Mouse (Mus musculus): Measurements from ENCODE around the gene Ltb4r2. TPM values are rescaled to one million over a fixed set of nuclear protein-coding genes. Genes with fewer than 3 reads are reported as not detected.
A peak's percentile ranks its signal among the peaks of the same experiment; 100 is the strongest.

Gene Ltb4r2
- total and polyA plus RNA-seq, 3 experiments, result 0.14 TPM; not detected in 2

- no peak for DNase-seq
Measured at GRCm38 (mm10) chr14:55737086-55737687, 24.0 kb upstream of the Ltb4r2 start.

GRCm38 (mm10) chr14:55743711-55744110 is 17.5 kb upstream of the Ltb4r2 start:
- DNase-seq, result peak; percentile 86

DNA sequence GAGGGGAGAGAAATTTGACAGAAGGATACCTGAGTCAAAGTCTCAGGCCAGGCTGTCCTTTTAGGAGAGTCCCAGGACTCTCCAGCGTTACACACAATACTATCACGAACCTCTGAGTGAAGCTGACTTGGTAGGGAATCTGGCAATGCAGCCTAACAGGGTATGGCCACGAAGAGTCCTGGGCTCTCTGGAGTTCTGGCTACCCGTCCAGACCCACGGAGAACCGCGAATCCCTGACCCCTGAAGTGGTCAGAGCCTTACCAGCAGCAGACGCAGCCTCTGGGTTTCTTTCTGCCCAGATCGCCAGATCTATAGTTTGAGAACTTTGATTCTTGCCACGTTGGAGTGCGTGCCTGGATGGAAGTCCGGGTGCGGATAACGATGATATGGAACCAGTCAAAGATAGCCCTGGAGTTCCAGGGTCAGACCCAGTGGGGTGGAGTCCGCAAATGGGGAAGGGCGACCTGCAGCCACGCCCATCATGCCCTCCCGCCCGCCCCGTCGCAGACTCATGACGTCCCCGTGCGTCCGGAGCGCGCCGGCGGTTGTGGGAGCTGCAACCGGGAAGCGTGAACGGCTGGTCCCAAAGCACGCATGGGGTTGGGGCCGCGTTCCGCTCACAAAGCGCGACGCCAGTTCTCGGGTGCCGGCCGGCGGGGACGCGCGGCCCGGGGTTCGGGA is 15.9 kb upstream of the Ltb4r2 start, which contains the start of the genes Dhrs1 and Nop9:
Dhrs1 (minus strand) TSS at position 511 of the 681 bp plus-strand sequence.
Nop9 (plus strand) TSS at position 514 of the 681 bp plus-strand sequence.
- peak; percentile 95 for DNase-seq

DNA sequence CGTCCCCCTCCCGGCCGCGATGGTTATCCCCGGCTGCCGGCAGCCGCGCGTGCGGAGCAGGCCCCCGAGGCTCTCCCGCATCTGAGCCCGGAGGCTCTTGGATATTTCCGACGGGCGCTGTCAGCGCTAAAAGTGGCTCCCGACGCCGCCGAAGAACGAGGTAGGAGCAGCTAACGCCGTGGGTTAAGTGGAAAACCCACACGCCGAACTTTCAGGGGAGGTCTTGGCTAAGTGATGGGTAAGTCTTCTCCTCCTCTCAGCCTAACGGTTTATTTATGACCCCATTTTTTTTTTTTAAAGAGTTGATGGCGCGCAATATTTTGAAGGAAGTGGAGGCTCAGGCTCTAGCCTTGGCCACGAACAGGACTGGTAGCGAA is 15.4 kb upstream of the Ltb4r2 start:
- DNase-seq, result no peak

GRCm38 (mm10) chr14:55747051-55747847 is 14.0 kb upstream of the Ltb4r2 start:
- no peak for DNase-seq

DNA sequence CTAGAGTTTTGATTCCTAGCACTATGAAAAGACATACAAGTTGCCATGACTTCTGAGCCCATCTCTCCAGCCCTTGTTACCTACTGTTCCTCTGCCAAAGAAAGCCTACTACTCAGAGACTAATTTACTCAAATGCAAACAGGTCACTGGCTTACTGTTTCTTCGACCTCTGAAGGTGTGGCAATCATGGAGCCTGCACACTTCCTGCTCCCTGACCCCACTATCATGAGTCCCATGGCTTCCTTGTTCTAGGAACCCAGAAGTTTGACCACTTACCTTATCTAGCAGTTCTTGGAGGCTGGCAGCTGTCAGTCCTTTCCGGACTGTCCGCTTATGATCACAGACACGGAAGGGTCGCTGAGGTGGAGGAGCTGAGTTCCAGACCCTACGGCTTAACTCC is 3.7 kb upstream of the Ltb4r2 start:
- no peak for DNase-seq

DNA sequence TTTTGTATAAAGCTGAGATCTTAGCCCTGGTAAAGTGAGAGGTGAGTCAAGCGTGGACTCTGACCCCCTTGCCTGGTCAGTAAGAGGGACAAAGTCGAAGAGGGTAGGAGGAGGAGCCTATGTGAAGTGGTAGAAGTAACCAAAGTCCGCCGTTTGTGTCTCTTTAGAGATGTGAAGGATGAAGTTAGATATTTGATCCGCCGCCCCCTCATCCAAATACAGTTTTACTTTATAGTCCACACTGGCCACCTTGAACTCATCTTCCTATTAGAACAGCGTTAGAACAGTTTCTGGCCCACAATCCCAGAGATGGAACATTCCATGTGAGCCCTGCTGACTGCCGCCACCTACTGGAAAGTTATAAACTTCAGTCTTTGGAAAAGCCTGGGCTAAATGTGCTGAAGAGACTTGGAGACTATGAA is 2.9 kb upstream of the Ltb4r2 start, which contains the start of gene Cideb:
Cideb (minus strand) TSS at position 96 of the 422 bp plus-strand sequence.
- DNase-seq, result peak; percentile 53

- DNase-seq, result peak; percentile 81
Measured at GRCm38 (mm10) chr14:55760156-55760555, 1.1 kb upstream of the Ltb4r2 start.

- DNase-seq, result peak; percentile 65
Measured at GRCm38 (mm10) chr14:55762001-55762821, 983 bp downstream of the Ltb4r2 start.

DNA sequence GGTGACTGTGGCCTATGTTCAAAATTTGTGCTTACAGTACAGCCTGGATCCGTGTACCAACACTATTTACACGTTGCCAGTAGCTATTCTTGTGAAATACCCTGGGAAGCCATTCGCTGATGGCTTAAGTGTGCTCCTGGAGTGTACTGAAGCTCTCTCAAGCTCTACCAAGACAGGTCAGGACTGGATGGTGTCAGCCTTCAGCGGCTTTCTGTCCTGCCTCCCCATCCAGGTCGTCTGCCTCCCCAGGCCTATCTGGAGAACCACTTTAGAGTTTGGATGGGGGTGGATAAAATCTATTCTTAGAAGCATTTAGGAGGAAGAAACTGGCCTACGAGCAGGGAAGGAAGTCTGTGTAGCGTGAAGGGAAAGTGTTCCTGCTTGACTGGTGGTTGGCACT is 1.9 kb downstream of the Ltb4r2 start:
- no peak for DNase-seq

DNA sequence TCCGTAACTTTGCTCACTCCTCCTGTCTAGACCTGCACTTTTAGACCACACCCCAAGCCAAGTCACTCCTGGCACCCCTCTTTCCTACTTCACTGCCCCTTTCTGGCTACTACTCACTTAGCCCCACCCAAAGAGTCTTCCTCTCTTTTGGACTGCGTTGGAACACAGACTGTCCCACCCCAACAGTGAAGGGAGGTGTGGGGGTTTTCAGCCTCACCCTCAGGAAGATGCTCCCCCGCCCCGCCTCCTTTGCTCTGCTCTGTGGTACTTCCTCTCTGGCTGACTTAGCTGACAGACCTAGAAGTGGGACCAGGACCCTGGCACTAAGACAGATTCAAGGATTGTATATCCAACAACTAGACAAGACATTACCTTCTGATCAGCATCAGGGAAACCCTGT is 4.5 kb downstream of the Ltb4r2 start, which contains the start of gene Ltb4r1:
Ltb4r1 (plus strand) TSS at position 267 of the 400 bp plus-strand sequence.
- DNase-seq, result no peak

DNA sequence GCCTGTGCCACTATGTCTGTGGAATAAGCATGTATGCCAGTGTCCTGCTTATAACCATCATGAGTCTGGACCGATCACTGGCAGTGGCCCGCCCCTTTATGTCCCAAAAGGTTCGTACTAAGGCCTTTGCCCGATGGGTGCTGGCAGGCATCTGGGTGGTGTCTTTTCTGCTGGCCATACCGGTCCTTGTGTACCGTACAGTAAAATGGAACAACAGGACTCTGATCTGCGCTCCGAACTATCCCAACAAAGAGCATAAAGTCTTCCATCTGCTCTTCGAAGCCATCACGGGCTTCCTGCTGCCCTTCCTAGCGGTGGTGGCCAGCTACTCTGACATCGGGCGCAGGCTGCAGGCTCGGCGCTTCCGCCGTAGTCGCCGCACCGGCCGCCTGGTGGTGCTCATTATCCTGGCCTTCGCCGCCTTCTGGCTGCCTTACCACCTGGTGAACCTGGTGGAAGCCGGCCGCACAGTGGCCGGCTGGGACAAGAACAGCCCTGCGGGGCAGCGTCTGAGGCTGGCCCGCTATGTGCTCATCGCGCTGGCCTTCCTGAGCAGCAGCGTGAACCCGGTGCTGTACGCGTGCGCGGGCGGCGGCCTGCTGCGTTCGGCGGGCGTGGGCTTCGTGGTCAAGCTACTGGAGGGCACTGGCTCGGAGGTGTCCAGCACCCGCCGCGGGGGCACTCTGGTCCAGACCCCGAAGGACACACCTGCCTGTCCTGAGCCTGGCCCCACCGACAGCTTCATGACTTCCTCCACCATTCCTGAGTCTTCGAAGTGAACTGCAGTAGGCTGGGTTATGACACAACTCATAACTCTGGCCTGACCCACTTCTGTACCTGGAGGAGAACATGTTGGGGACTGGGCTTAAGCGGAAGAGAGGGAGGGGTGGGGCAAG is 6.5 kb downstream of the Ltb4r2 start:
- peak; percentile 74 for DNase-seq

GRCm38 (mm10) chr14:55768555-55768954 is 7.3 kb downstream of the Ltb4r2 start:
- peak; percentile 49 for DNase-seq

DNA sequence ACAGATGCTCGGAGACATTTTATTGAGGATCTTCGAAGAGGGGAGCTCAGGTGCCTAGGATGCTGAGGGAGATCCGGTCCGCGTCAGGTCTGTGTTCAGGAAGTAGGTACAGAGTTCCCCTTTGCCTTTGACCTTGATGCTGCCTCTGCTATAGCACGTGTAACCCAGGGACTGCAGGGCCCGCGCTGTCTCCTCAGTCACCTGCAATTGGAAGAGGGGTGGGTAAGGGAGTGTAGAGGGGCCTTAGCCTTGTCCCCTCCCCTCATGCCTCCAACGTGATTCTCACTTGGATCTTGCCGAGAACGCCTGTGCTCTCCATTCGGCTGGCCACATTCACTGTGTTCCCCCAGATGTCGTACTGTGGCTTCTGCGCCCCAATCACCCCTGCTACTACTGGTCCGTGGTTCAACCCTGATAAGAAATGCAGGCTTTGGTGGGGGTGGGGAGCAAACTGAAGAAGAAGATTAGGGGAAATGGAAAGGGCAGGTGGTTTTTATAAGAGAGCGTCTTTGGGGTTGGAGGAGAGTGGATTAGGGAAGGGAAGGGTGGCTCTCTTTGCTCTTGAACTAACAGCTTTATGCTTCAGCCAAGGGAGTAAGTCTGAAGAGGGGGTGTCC is 8.0 kb downstream of the Ltb4r2 start:
- DNase-seq, result no peak

- DNase-seq, result no peak
Measured at GRCm38 (mm10) chr14:55776711-55777110, 15.5 kb downstream of the Ltb4r2 start.

DNA sequence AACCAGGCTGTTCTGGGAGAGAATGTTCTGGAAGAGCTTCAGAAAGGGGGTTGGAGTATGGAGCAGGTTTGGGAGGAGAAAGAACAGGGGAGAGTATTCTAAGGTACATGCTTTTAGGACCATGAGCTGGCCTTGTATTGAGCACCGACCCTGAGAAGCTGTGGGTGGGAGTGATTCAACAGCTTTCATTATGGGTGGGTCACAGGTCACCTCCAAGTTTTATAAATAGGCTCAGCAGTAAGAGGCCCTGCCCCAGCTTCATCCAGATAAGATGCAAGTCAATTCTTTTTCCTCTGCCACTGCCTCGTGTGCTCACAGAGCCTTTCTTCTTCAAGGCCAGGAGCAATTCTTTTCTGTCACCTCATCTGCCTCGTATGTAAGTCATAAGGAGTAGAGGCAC is 15.9 kb downstream of the Ltb4r2 start:
- DNase-seq, result no peak

DNA sequence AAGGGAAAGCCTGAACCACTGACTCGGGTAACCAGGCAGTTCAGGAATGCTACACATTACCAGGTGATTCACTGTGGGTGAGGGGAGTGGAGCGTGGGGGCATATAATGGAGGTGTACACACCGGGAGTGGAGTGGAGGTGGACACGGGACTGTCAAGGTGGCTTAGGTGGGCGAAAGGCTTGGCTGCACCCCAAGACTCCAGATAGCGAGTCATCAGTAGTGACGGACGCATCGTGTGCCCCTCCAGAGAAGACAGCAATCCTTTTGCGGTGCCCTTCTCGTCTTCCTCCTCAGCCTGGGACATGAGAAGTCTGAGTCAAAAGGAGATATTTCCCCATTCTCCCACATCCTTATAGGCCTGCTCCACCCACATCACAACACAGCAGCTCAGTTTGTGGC is 16.6 kb downstream of the Ltb4r2 start:
- no peak for DNase-seq

- no peak for DNase-seq
Measured at GRCm38 (mm10) chr14:55778686-55779085, 17.5 kb downstream of the Ltb4r2 start.

- DNase-seq, result no peak
Measured at GRCm38 (mm10) chr14:55779656-55780055, 18.4 kb downstream of the Ltb4r2 start.

- no peak for DNase-seq
Measured at GRCm38 (mm10) chr14:55780736-55781135, 19.5 kb downstream of the Ltb4r2 start.
